ENCODE assay signal across 17 mouse cellular contexts in the genomic region with DNA sequence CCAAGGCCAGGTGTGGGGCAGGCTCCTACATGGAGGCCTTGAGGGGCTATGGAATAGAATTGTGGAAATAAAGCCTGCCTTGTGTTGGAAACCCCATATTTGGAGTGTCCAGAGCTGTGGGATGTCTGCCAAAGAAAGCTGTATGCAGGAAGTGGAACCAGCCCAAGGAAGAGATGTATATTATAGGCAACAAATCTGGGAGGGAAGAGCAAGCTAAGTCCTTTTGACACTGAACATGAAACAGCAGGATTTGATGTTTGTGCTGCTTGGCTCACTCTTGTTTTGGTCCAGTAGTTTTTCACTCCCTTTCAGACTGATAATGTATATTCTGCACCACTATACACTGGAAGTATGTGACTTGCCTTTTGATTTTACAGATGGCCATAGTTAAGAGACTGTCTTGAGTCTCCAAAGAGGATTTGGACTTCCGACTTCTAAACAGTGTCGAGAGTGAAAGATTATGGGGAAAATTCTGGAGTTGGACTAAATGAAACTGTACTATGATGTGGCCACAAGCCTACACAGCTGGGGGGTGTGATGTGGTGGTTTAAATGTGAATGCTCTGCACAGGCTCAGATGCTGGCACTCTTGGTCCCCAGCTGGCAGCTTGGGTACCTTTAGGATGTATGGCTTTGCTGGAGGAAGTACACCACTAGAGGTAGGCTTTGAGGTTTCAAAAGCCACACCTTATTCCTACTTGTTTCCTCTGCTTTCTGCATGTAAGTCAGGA. TPM values are rescaled to one million over a fixed set of nuclear protein-coding genes. Genes with fewer than 3 reads are reported as not detected.
DNase-seq lines count a peak whose midpoint lies in the region; ATAC-seq and TF ChIP-seq lines count a peak whose summit lies in the region.
"Had no signal": no experiment of that assay in that cellular context is flagged by ENCODE, and none has a peak within 500 bp of the region (broad histone marks: within the 10 kb centered on the region; RNA-seq: fewer than 3 reads in every experiment).

No protein-coding gene starts in this region.

- no peaks in the 10 kb centered on the region for H3K27me3 ChIP-seq in heart, embryonic 15.5 days
- no peaks in the 10 kb centered on the region for H3K27me3 ChIP-seq in kidney, postnatal 0 days (ENCODE audit: insufficient read depth, low read length)
- H3K27me3 ChIP-seq in embryonic facial prominence, embryonic 14.5 days (replicated peaks; ENCODE audit: control insufficient read depth, insufficient read depth, low read length), result no peaks in the 10 kb centered on the region
- H3K27me3 ChIP-seq in limb, embryonic 14.5 days (ENCODE audit: control insufficient read depth, insufficient read depth, low read length), result no peaks in the 10 kb centered on the region
- H3K27me3 ChIP-seq: liver, embryonic 13.5 days had no signal

- H3K4me2 ChIP-seq in heart, embryonic 15.5 days, result no peak overlapping the region
- no peak overlapping the region for H3K4me2 ChIP-seq in kidney, postnatal 0 days (ENCODE audit: low read length)
- H3K4me2 ChIP-seq in embryonic facial prominence, embryonic 14.5 days (ENCODE audit: low read depth, low read length), result no peak overlapping the region
- H3K4me2 ChIP-seq in limb, embryonic 14.5 days (replicated peaks; ENCODE audit: low read depth, low read length, severe bottlenecking), result no peak overlapping the region
- H3K4me2 ChIP-seq: hindbrain, embryonic 14.5 days; liver, embryonic 13.5 days had no signal

- H3K4me1 ChIP-seq in heart, embryonic 15.5 days (replicated peaks), result peaks cover 11% of the 10 kb centered on the region
- H3K4me1 ChIP-seq in kidney, postnatal 0 days (replicated peaks; ENCODE audit: insufficient read depth, low read length), result peaks cover 3% of the 10 kb centered on the region
- peaks cover 16% of the 10 kb centered on the region for H3K4me1 ChIP-seq in embryonic facial prominence, embryonic 14.5 days (ENCODE audit: control insufficient read depth, insufficient read depth, low read length)
- peaks cover 14% of the 10 kb centered on the region for H3K4me1 ChIP-seq in limb, embryonic 14.5 days (ENCODE audit: control insufficient read depth, insufficient read depth, low read length)
- H3K4me1 ChIP-seq: liver, embryonic 13.5 days had no signal

- H3K4me3 ChIP-seq in heart, embryonic 15.5 days, result no peak overlapping the region
- no peak overlapping the region for H3K4me3 ChIP-seq in kidney, postnatal 0 days (replicated peaks; ENCODE audit: low read depth, low read length)
- no peak overlapping the region for H3K4me3 ChIP-seq in embryonic facial prominence, embryonic 14.5 days (ENCODE audit: low read depth, low read length)
- H3K4me3 ChIP-seq in limb, embryonic 14.5 days (replicated peaks; ENCODE audit: low read length), result no peak overlapping the region
- H3K4me3 ChIP-seq: liver, embryonic 13.5 days had no signal

- H3K9ac ChIP-seq in heart, embryonic 15.5 days, result no peak overlapping the region
- H3K9ac ChIP-seq in kidney, postnatal 0 days (ENCODE audit: low read depth, low read length), result no peak overlapping the region
- H3K9ac ChIP-seq in embryonic facial prominence, embryonic 14.5 days (ENCODE audit: low read depth, low read length), result no peak overlapping the region
- H3K9ac ChIP-seq in limb, embryonic 14.5 days (ENCODE audit: low read depth, low read length, severe bottlenecking), result no peak overlapping the region
- H3K9ac ChIP-seq: forebrain, postnatal 0 days; hindbrain, embryonic 14.5 days; liver, embryonic 13.5 days had no signal

- ATAC-seq in heart, embryonic 15.5 days (replicated peaks; ENCODE audit: insufficient number of reproducible peaks, insufficient read depth, low FRiP score, low read depth), result 0 out of 2 replicates have a peak, but pooled peaks have one; percentile 22
- ATAC-seq in kidney, postnatal 0 days (replicated peaks; ENCODE audit: low FRiP score, low read depth), result no peak
- peak; percentile 76 for ATAC-seq in embryonic facial prominence, embryonic 14.5 days (ENCODE audit: low read depth)
- 0 out of 2 replicates have a peak, but pooled peaks have one; percentile 12 for ATAC-seq in limb, embryonic 14.5 days (ENCODE audit: low FRiP score, low read depth)
- ATAC-seq: forebrain, postnatal 0 days; midbrain, embryonic 16.5 days had no signal

- H3K36me3 ChIP-seq in heart, embryonic 15.5 days, result no peaks in the 10 kb centered on the region
- H3K36me3 ChIP-seq in kidney, postnatal 0 days (ENCODE audit: insufficient read depth, low read length), result no peaks in the 10 kb centered on the region
- H3K36me3 ChIP-seq in embryonic facial prominence, embryonic 14.5 days (ENCODE audit: control insufficient read depth, insufficient read depth, low read length), result no peaks in the 10 kb centered on the region
- H3K36me3 ChIP-seq in limb, embryonic 14.5 days (ENCODE audit: control insufficient read depth, insufficient read depth, low read length), result no peaks in the 10 kb centered on the region
- H3K36me3 ChIP-seq: G1E; liver, embryonic 13.5 days had no signal

- no peak for TF ChIP-seq POLR2A in limb, embryonic 14.5 days (IDR thresholded peaks at IDR 0.05; ENCODE audit: borderline replicate concordance, extremely low read depth, insufficient read depth, insufficient read length)

- intact Hi-C loops in heart, postnatal 36 days (cut with DNase I), result no loop called here

- DNase-seq in heart, postnatal 36 days, result no peak
- peak; percentile 92 for DNase-seq in kidney, postnatal 0 days (ENCODE audit: low spot score)
- DNase-seq in kidney, adult 11 months, result no peak
- peak; percentile 86 for DNase-seq in embryonic facial prominence, embryonic 14.5 days (ENCODE audit: low spot score)
- DNase-seq in limb, embryonic 14.5 days (ENCODE audit: low spot score), result peak; percentile 70
- DNase-seq in frontal cortex, postnatal 10 days (ENCODE audit: low spot score in 2 of 2), result no peak
- DNase-seq in left cerebral cortex, adult 18-20 months (ENCODE audit: low spot score in 2 of 2), result no peak
- DNase-seq: adrenal gland, postnatal 25 days; forebrain, postnatal 0 days; gastrocnemius, postnatal 14 days; liver, embryonic 13.5 days; thymus, postnatal 14 days had no signal

- WGBS in heart, embryonic 15.5 days, result 69% methylated on average over 2 of the region's 2 CpGs
- 63% methylated on average over 2 of the region's 2 CpGs for WGBS in kidney, postnatal 0 days
- 41% methylated on average over 2 of the region's 2 CpGs for WGBS in embryonic facial prominence, embryonic 14.5 days
- 62% methylated on average over 2 of the region's 2 CpGs for WGBS in limb, embryonic 14.5 days

- TF ChIP-seq CTCF in kidney, postnatal 0 days (IDR thresholded peaks at IDR 0.05; ENCODE audit: low read depth), result no peak

- H3K9me3 ChIP-seq in heart, embryonic 15.5 days (replicated peaks), result no peaks in the 10 kb centered on the region
- H3K9me3 ChIP-seq in kidney, postnatal 0 days (replicated peaks; ENCODE audit: low read length), result no peaks in the 10 kb centered on the region
- no peaks in the 10 kb centered on the region for H3K9me3 ChIP-seq in embryonic facial prominence, embryonic 14.5 days (ENCODE audit: control insufficient read depth, low read length)
- H3K9me3 ChIP-seq in limb, embryonic 14.5 days (ENCODE audit: control insufficient read depth, low read length), result no peaks in the 10 kb centered on the region
- H3K9me3 ChIP-seq: G1E; liver, embryonic 13.5 days had no signal

- H3K27ac ChIP-seq in heart, embryonic 15.5 days, result peak overlapping the region; percentile 44; the same call in 1 of the 2 replicates
- peak overlapping the region; percentile 65; the same call in 1 of the 2 replicates for H3K27ac ChIP-seq in kidney, postnatal 0 days
- H3K27ac ChIP-seq in embryonic facial prominence, embryonic 14.5 days (replicated peaks; ENCODE audit: low read depth, low read length), result peak overlapping the region; percentile 63
- H3K27ac ChIP-seq in limb, embryonic 14.5 days (replicated peaks; ENCODE audit: low read depth, low read length), result peak overlapping the region; percentile 52
- H3K27ac ChIP-seq: hindbrain, embryonic 14.5 days; liver, embryonic 13.5 days had no signal

RNA-seq across cellular contexts. Expression of a gene that starts 25.4 kb away (rescaled TPM):
- polyA plus RNA-seq in heart, embryonic 15.5 days (2015; fragmentation: Nextera tagmentation; extraction: Ambion mirVana), result 29.4 and 40.2 TPM in 2 replicates
- total RNA-seq in heart, postnatal 36 days (2021), result 100 to 1,000 TPM in 1 of 2 experiments, 10 to 100 TPM in 1; 82.5 to 111 TPM
- 14.3 and 18.4 TPM in 2 replicates for polyA plus RNA-seq in kidney, postnatal 0 days (2015; fragmentation: Nextera tagmentation; extraction: Ambion mirVana)
- 14.7 and 16.7 TPM in 2 replicates for polyA plus RNA-seq in embryonic facial prominence, embryonic 14.5 days (2014; fragmentation: Nextera tagmentation; extraction: Ambion mirVana)
- polyA plus RNA-seq in limb, embryonic 14.5 days (2012; rRNA removed), result 103 and 134 TPM in 2 replicates
- 13.5 and 15.8 TPM in 2 replicates for polyA plus RNA-seq in limb, embryonic 14.5 days (2014; fragmentation: Nextera tagmentation; extraction: Ambion mirVana)
- total RNA-seq in left cerebral cortex, adult 18-20 months (2021), result 10 to 100 TPM; 30.6 to 36.4 TPM
- total RNA-seq: megakaryocyte progenitor cell, adult 5-6 weeks had no signal
- polyA plus RNA-seq: G1E had no signal

Comparison
In these comparisons a context has a peak if more than half of its experiments do, and no peak if none do; other contexts are left out.
1. DNase-seq: peak in kidney, postnatal 0 days (single experiment), embryonic facial prominence, embryonic 14.5 days (single experiment) and limb, embryonic 14.5 days (single experiment); none in heart, postnatal 36 days (0 of 2), kidney, adult 11 months (single experiment), frontal cortex, postnatal 10 days (0 of 2) and left cerebral cortex, adult 18-20 months (0 of 2).
2. Peak in every context shown above with its lines, with median percentiles within 50 percentile points of each other: H3K27ac ChIP-seq.